Mouse (Mus musculus) leukemia stem cell, adult 10-12 weeks (primary cell): ENCODE measurements around the gene Col11a1. TPM values are rescaled to one million over a fixed set of nuclear protein-coding genes. Genes with fewer than 3 reads are reported as not detected.

Experiments used
- polyA plus RNA-seq: library from polyadenylated mRNA; stranded (reverse); fragments of >175 nt; gene quantifications from 2 replicates; pipeline ENCODE4 v1.2.3, GENCODE M21; 2012; ENCODE audit warnings: low replicate concordance

The Col11a1 gene
- 0.02 and 0.09 TPM in 2 replicates for polyA plus RNA-seq

DNA sequence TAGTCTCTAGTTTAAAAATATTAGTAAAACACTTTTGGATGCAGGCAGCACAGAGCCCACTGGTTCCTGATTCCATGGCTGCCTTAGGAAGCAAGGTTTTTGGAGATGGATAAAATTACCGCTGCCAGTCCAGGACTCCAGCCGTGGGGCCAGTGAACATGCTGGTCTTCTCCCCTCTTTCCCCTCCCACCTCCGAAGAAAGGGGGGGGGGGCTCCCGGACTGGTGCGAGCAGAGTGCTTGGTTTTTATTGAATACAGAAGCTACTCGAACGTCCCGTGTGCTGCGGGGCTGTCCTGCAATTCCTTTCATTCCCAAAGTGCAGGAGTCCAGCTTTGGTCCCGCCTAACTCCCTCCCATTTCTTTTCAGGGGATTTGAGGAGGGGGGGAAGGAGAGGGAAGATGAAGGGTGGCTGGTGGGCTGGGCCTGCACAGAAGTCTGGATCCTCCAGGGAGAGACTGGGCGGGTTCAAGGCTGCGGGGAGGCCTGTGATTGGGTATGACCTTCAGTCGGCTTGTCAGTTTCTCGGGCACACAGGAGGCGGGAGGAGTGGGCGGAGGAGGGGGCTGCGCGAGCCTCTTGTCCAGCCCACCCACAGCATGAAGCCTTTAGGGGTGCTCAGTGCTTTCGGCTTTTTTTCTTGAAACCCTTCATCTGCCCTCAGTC lies at the start of gene Col11a1:
Gene Col11a1 (plus strand): TSS at position 570 of the 665 bp plus-strand sequence.

